Mouse (Mus musculus) ES-E14 (cell line): Measurements from ENCODE around the gene Atpif1.

Experiments
- HCFC1 ChIP-seq: IDR thresholded peaks from 2 replicates; pipeline ENCODE4 v1.6.1; 2012; ENCODE audit warnings: low read length, inconsistent platforms, borderline replicate concordance; ENCODE audit not compliant: insufficient read depth
- ZC3H11A ChIP-seq: IDR thresholded peaks from 2 replicates; pipeline ENCODE4 v1.6.1; 2012; ENCODE audit warnings: low read depth, mild to moderate bottlenecking, inconsistent platforms, low read length, borderline replicate concordance

DNA sequence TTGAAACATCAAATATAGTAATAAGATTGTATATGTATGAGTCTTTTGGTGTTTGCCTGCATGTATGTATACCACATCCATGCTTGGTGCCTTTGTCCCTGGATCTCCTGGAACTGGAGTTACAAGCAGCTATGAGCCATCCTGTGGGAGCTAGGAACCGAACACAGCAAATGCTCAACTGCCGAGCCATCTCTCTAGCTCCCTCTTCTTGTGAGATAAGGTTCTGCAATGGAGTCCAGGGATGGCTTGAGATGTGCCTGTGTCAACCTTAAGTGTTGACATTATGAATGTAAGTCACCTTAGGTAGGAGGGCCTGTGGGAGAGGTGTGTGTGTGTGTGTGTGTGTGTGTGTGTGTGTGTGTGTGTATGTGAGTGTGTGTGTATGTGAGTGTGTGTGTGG, 6.8 kb downstream of the Atpif1 start:
- no peak for TF ChIP-seq HCFC1
- TF ChIP-seq ZC3H11A = no peak
